Mouse (Mus musculus): ENCODE results near the gene Cd33. TPM values are rescaled to one million over a fixed set of nuclear protein-coding genes. Genes with fewer than 3 reads are reported as not detected.
A peak's percentile ranks its signal among the peaks of the same experiment; 100 is the strongest.

The Cd33 gene
- polyA plus RNA-seq, 1 experiment from 2014 or later: 1.1 TPM

GRCm38 (mm10) chr7:43525313-43525712 lies 18.9 kb downstream of the Cd33 start:
- Histone ChIP-seq H3K4me2 (replicated peaks) (no peak overlapping the region), H3K4me3 (replicated peaks; ENCODE audit: low read length) (no peak overlapping the region), H3K9me3 (ENCODE audit: control insufficient read depth, low read length) (no peaks in the 10 kb centered on the region), H3K9ac (no peak overlapping the region), H3K36me3 (replicated peaks; ENCODE audit: control insufficient read depth, insufficient read depth) (no peaks in the 10 kb centered on the region), H3K27ac (no peak overlapping the region), H3K27me3 (ENCODE audit: control insufficient read depth, insufficient read depth, low read length) (no peaks in the 10 kb centered on the region), H3K4me1 (replicated peaks; ENCODE audit: control insufficient read depth, insufficient read depth, low read length) (no peaks in the 10 kb centered on the region)
- ATAC-seq (ENCODE audit: low FRiP score) (no peak), DNase-seq (ENCODE audit: low spot score) (no peak)
- WGBS: 62% methylated on average over 3 of the region's 3 CpGs

DNA sequence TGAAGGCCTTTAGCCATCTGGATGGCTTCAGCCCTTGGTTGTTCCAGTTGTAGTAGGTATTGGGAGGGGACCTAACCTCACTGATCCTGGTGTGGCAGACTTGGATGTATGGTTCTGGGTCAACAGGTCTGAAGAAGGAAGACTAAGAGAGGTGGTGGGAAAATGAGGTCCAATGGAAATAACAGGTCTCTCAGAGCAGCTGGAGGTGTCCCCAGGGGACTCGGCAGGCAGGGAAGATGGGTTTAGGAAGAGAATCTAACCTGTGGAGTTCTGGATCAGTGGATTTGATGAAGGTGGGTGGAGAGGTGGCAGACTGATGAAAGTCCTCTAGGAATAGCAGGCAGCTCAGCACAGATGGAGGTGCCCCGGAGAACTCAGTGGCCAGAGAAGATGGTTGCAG lies 21.5 kb downstream of the Cd33 start:
- H3K36me3 ChIP-seq (replicated peaks; ENCODE audit: control insufficient read depth, insufficient read depth): no peaks in the 10 kb centered on the region
- WGBS: 89% methylated on average over 2 of the region's 2 CpGs
- H3K9me3 ChIP-seq (ENCODE audit: control insufficient read depth, low read length): no peaks in the 10 kb centered on the region
- ATAC-seq (ENCODE audit: low FRiP score): no peak
- H3K27me3 ChIP-seq (ENCODE audit: control insufficient read depth, insufficient read depth, low read length): no peaks in the 10 kb centered on the region
- no peak for DNase-seq (ENCODE audit: low spot score)
- no peak overlapping the region for H3K4me3 ChIP-seq (replicated peaks; ENCODE audit: low read length)
- H3K4me2 ChIP-seq (replicated peaks): no peak overlapping the region
- H3K9ac ChIP-seq: no peak overlapping the region
- no peaks in the 10 kb centered on the region for H3K4me1 ChIP-seq (replicated peaks; ENCODE audit: control insufficient read depth, insufficient read depth, low read length)
- H3K27ac ChIP-seq: no peak overlapping the region

GRCm38 (mm10) chr7:43518341-43518740 lies 25.9 kb downstream of the Cd33 start:
- H3K4me2 ChIP-seq (replicated peaks): no peak overlapping the region
- H3K9me3 ChIP-seq (ENCODE audit: control insufficient read depth, low read length): no peaks in the 10 kb centered on the region
- 83% methylated on average over 15 of the region's 15 CpGs for WGBS
- DNase-seq (ENCODE audit: low spot score) (no peak), ATAC-seq (ENCODE audit: low FRiP score) (no peak)
- no peaks in the 10 kb centered on the region for H3K27me3 ChIP-seq (ENCODE audit: control insufficient read depth, insufficient read depth, low read length)
- H3K9ac ChIP-seq: no peak overlapping the region
- H3K4me1 ChIP-seq (replicated peaks; ENCODE audit: control insufficient read depth, insufficient read depth, low read length): no peaks in the 10 kb centered on the region
- H3K27ac ChIP-seq: no peak overlapping the region
- H3K4me3 ChIP-seq (replicated peaks; ENCODE audit: low read length): no peak overlapping the region
- no peaks in the 10 kb centered on the region for H3K36me3 ChIP-seq (replicated peaks; ENCODE audit: control insufficient read depth, insufficient read depth)

- Histone ChIP-seq H3K4me3 (replicated peaks; ENCODE audit: low read length) (no peak overlapping the region), H3K9me3 (ENCODE audit: control insufficient read depth, low read length) (no peaks in the 10 kb centered on the region), H3K36me3 (replicated peaks; ENCODE audit: control insufficient read depth, insufficient read depth) (no peaks in the 10 kb centered on the region), H3K4me1 (replicated peaks; ENCODE audit: control insufficient read depth, insufficient read depth, low read length) (no peaks in the 10 kb centered on the region), H3K27me3 (ENCODE audit: control insufficient read depth, insufficient read depth, low read length) (no peaks in the 10 kb centered on the region), H3K4me2 (replicated peaks) (no peak overlapping the region), H3K9ac (no peak overlapping the region), H3K27ac (no peak overlapping the region)
- WGBS: 85% methylated on average over 5 of the region's 5 CpGs
- DNase-seq (ENCODE audit: low spot score) (no peak), ATAC-seq (ENCODE audit: low FRiP score) (no peak)
These were observed 29.2 kb downstream of the Cd33 start for GRCm38 (mm10) chr7:43515076-43515475.

- no peaks in the 10 kb centered on the region for H3K27me3 ChIP-seq (ENCODE audit: control insufficient read depth, insufficient read depth, low read length)
- DNase-seq (ENCODE audit: low spot score): no peak
- no peak overlapping the region for H3K9ac ChIP-seq
- H3K4me1 ChIP-seq (replicated peaks; ENCODE audit: control insufficient read depth, insufficient read depth, low read length): no peaks in the 10 kb centered on the region
- 86% methylated on average over 4 of the region's 4 CpGs for WGBS
- no peaks in the 10 kb centered on the region for H3K36me3 ChIP-seq (replicated peaks; ENCODE audit: control insufficient read depth, insufficient read depth)
- no peaks in the 10 kb centered on the region for H3K9me3 ChIP-seq (ENCODE audit: control insufficient read depth, low read length)
- no peak for ATAC-seq (ENCODE audit: low FRiP score)
- H3K27ac ChIP-seq: no peak overlapping the region
- H3K4me2 ChIP-seq (replicated peaks): no peak overlapping the region
- no peak overlapping the region for H3K4me3 ChIP-seq (replicated peaks; ENCODE audit: low read length)
These were observed 31.7 kb downstream of the Cd33 start for GRCm38 (mm10) chr7:43512519-43512918.

GRCm38 (mm10) chr7:43511707-43512478 lies 32.3 kb downstream of the Cd33 start:
- H3K4me2 ChIP-seq (replicated peaks): no peak overlapping the region
- no peaks in the 10 kb centered on the region for H3K4me1 ChIP-seq (replicated peaks; ENCODE audit: control insufficient read depth, insufficient read depth, low read length)
- no peaks in the 10 kb centered on the region for H3K9me3 ChIP-seq (ENCODE audit: control insufficient read depth, low read length)
- no peak overlapping the region for H3K9ac ChIP-seq
- DNase-seq (ENCODE audit: low spot score): no peak
- no peaks in the 10 kb centered on the region for H3K36me3 ChIP-seq (replicated peaks; ENCODE audit: control insufficient read depth, insufficient read depth)
- no peak overlapping the region for H3K4me3 ChIP-seq (replicated peaks; ENCODE audit: low read length)
- no peaks in the 10 kb centered on the region for H3K27me3 ChIP-seq (ENCODE audit: control insufficient read depth, insufficient read depth, low read length)
- no peak overlapping the region for H3K27ac ChIP-seq
- WGBS: 73% methylated on average over 4 of the region's 4 CpGs
- ATAC-seq (ENCODE audit: low FRiP score): no peak

GRCm38 (mm10) chr7:43495343-43496021 lies 48.7 kb downstream of the Cd33 start:
- Histone ChIP-seq H3K9ac (no peak overlapping the region), H3K9me3 (ENCODE audit: control insufficient read depth, low read length) (no peaks in the 10 kb centered on the region), H3K4me2 (replicated peaks) (peak overlapping the region; percentile 30; the same call in 1 of the 2 replicates), H3K27me3 (ENCODE audit: control insufficient read depth, insufficient read depth, low read length) (peaks cover 8% of the 10 kb centered on the region; the same call in 1 of the 2 replicates), H3K36me3 (replicated peaks; ENCODE audit: control insufficient read depth, insufficient read depth) (no peaks in the 10 kb centered on the region), H3K27ac (no peak overlapping the region), H3K4me3 (replicated peaks; ENCODE audit: low read length) (no peak overlapping the region), H3K4me1 (replicated peaks; ENCODE audit: control insufficient read depth, insufficient read depth, low read length) (no peaks in the 10 kb centered on the region)
- DNase-seq (ENCODE audit: low spot score) (peak; percentile 69), ATAC-seq (ENCODE audit: low FRiP score) (peak; percentile 61; the same call in 1 of the 2 replicates)
- 13% methylated on average over 21 of the region's 21 CpGs for WGBS

- DNase-seq (ENCODE audit: low spot score) (no peak), ATAC-seq (ENCODE audit: low FRiP score) (no peak)
- Histone ChIP-seq H3K27me3 (ENCODE audit: control insufficient read depth, insufficient read depth, low read length) (peaks cover 8% of the 10 kb centered on the region; the same call in 1 of the 2 replicates), H3K27ac (peak overlapping the region; percentile 86; the same call in 1 of the 2 replicates), H3K4me2 (replicated peaks) (peak overlapping the region; percentile 76), H3K9me3 (ENCODE audit: control insufficient read depth, low read length) (no peaks in the 10 kb centered on the region), H3K9ac (no peak overlapping the region; the same call in 1 of the 2 replicates), H3K4me3 (replicated peaks; ENCODE audit: low read length) (peak overlapping the region; percentile 64), H3K36me3 (replicated peaks; ENCODE audit: control insufficient read depth, insufficient read depth) (no peaks in the 10 kb centered on the region), H3K4me1 (replicated peaks; ENCODE audit: control insufficient read depth, insufficient read depth, low read length) (peaks cover 11% of the 10 kb centered on the region)
- WGBS: 66% methylated on average over 9 of the region's 9 CpGs
These were observed 53.4 kb downstream of the Cd33 start for GRCm38 (mm10) chr7:43490861-43491260.

GRCm38 (mm10) chr7:43490182-43490584 lies 54.0 kb downstream of the Cd33 start:
- WGBS: 2% methylated on average over 3 of the region's 13 CpGs
- H3K27ac ChIP-seq: peak overlapping the region; percentile 86
- peaks cover 7% of the 10 kb centered on the region; the same call in 1 of the 2 replicates for H3K27me3 ChIP-seq (ENCODE audit: control insufficient read depth, insufficient read depth, low read length)
- DNase-seq (ENCODE audit: low spot score) (peak; percentile 82), ATAC-seq (ENCODE audit: low FRiP score) (peak; percentile 90)
- peak overlapping the region; percentile 76 for H3K4me2 ChIP-seq (replicated peaks)
- H3K36me3 ChIP-seq (replicated peaks; ENCODE audit: control insufficient read depth, insufficient read depth): no peaks in the 10 kb centered on the region
- H3K4me1 ChIP-seq (replicated peaks; ENCODE audit: control insufficient read depth, insufficient read depth, low read length): peaks cover 11% of the 10 kb centered on the region
- no peaks in the 10 kb centered on the region for H3K9me3 ChIP-seq (ENCODE audit: control insufficient read depth, low read length)
- peak overlapping the region; percentile 96 for H3K9ac ChIP-seq
- peak overlapping the region; percentile 64 for H3K4me3 ChIP-seq (replicated peaks; ENCODE audit: low read length)
